Mouse (Mus musculus) kidney, adult 9 months (tissue): ENCODE measurements around the gene Ptcra.

Source experiments
- DNase-seq: peaks from one replicate; pipeline ENCODE4 v3.0.0; 2022

Gene Ptcra

GRCm38 (mm10) chr17:46721077-46721476 lies 42.4 kb downstream of the Ptcra start:
- DNase-seq: no peak

DNA sequence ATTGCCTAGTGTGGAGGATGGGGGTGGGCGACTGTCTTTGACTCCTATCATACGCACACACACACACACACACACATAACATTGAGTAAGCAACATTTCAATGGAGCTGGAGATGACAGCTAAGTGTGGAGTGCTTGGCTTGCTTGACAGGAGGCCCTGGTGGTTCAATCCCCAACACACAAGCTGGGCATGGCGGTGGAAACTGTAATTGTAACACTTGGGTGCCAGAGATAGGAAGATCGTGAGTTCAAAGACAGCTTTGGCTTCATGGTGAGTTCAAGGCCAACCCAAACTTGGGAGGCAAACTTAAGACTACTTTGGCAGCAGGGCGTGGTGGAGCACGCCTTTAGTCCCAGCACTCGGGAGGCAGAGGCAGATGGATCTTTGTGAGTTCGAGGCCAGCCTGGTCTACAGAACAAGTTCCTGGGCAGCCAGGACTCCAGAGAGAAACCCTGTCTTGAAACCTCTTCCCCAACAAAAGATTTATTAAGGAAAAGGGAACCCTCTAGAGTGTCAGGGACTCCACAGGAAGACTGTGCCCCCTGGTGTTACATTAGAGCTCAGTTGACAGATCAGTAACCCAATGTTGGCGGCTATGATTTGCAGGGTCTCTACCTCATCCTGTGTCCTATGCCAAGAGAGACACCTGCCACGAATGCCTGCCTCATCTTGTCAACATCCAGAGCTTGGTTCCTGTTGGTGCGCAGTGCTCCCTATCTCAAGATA lies 48.6 kb downstream of the Ptcra start:
- peak; percentile 33 for DNase-seq

GRCm38 (mm10) chr17:46713849-46714248 lies 49.7 kb downstream of the Ptcra start:
- no peak for DNase-seq

DNA sequence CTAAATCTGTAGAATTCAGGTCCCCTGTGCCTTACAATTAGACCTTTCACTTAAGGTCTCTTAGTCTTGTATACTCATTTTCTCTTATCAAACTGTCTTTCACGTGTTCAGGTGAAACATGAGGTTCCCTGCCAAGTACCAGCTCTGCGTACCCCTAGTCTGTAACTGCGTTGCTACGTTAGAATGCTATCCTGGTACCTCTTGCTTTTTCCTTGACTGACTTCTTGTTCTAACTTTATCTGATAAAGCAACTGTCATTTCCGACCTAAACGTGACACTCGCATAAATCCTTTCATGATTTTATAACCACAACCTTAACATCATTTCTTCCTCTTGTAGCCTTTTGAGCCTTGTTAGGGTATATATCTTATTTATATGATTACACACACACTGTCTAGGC lies 51.1 kb downstream of the Ptcra start:
- DNase-seq: no peak

DNA sequence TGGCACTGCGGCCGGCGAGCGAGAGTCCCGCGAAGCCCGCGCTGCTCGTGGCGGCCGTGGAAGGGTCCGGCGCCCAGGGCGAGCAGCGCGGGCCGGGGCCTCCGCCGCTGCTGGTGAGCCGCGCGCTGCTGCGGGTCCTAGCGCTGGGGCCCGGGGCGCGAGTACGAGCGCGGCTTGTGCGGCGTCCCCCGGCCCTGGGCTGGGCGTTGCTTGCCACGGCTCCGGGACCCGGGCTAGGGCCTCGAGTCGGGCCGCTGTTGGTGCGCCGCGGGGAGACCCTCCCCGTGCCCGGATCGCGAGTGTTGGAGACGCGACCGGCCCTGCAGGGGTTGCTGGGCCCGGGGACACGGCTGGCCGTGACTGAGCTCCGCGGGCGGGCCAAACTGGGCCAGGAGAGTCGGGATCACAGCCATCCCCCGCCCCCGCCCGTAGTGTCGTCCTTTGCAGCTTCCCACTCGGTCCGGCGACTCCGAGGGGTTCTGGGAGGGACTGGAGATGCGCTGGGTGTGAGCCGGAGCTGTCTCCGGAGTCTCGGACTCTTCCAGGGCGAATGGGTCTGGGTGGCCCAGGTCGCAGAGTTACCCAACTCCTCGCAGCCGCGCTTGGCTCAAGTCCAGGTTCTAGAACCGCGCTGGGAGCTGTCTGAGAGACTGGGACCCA lies 51.8 kb downstream of the Ptcra start:
- peak; percentile 51 for DNase-seq

GRCm38 (mm10) chr17:46710959-46711597 lies 52.4 kb downstream of the Ptcra start, which contains the start of gene Pex6:
Gene Pex6 (plus strand): TSS chr17:46711463.
- peak; percentile 94 for DNase-seq

DNA sequence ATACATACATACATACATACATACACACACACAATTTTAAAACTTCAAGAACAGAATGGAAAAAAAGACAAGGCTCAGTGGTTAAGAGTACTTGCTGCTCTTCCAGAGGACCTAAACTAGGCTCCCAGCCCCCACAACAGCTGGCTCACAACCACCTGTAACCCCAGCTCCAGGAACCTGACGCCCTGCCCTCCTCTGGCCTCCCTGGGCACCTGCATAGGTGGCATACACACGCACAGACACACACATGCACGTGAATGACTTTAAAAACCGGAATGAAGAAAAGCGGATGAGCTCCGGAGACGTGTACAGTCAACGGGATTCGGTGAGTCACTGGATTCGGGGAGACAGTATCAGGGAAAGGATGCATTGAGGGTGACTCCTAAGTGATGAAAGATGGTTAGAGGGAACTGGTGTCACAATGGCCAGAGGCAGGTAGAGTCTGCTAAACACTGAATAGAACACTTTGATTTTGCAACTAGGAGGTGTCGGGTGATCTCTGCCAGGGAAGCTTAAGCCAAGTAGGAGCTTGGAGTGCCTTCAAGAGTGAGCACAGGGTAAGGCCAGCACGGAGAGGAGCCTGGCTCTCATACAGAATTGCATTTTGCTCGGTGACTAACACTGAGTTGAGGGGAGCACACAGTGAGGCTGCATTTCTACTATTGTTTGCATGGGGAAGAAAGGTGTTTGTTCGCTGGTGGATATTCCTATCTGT lies 57.0 kb downstream of the Ptcra start:
- no peak for DNase-seq
